In the genomic region with DNA sequence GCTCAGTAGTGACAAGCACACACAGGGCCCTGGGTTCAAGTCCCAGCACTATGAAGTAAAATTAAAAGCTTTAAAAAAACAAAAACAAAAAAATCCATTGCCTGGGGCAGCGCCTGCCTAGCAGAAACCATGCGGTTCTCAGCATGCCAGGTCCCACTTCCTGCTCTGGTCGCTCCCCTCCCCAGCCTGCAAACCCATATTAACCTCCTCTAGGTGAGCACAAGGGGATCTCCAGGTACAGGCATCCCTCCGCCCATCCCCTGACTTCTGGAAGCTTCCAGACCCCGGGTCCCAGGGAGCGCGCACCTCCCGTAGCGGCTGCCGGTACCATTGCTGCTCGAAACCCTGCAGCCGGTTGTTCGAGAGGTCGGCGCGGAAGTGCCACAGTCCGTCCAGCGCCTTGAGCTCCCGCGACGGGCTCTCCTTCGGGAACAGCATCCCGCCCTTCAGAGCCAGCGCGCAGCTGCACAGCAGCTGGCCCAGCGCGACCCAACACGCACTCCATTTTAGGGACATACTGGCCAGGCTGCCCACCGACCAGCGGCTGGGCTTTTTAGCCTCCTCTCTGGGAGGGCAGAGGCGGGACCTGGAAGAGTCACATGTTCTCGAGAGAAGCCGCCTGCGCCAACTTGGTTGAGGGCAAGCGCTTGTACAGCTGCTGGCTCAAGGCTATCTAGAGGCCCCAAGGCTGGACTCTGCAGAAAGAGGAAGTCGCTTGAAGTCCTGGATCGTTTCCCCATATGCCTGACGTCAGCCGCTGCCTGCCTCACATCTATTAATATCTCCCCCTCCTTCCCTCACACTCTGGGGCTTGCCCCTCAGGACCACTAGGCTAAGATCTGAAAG, we compare ENCODE assay signal across 8 mouse cellular contexts. TPM values are rescaled to one million over a fixed set of nuclear protein-coding genes. Genes with fewer than 3 reads are reported as not detected.
DNase-seq lines count a peak whose midpoint lies in the region; ATAC-seq lines count a peak whose summit lies in the region.

A gene (minus strand): TSS at position 749 of the 846 bp plus-strand sequence.

- H3K4me2 ChIP-seq in hindbrain, embryonic 13.5 days: peak within 1 kb of the TSS; percentile 72

- H3K9ac ChIP-seq in hindbrain, embryonic 13.5 days: peak within 1 kb of the TSS; percentile 79

- H3K9me3 ChIP-seq in hindbrain, embryonic 13.5 days: peaks cover 7% of the 10 kb centered on the region; the same call in 1 of the 2 replicates

- H3K4me1 ChIP-seq in hindbrain, embryonic 13.5 days (replicated peaks): peaks cover 18% of the 10 kb centered on the region

- DNase-seq in NIH3T3 (ENCODE audit: low read depth): peak; percentile 92
- peak; percentile 65 to 74 for DNase-seq in cerebellum, postnatal 25 days
- DNase-seq in frontal cortex, postnatal 25 days (ENCODE audit: low spot score in 2 of 2): peak; percentile 31 to 59
- peak; percentile 35 to 54 for DNase-seq in layer of hippocampus, postnatal 25 days (ENCODE audit: extremely low spot score in 1 of 2, low spot score in 1 of 2)
- peak; percentile 85 for DNase-seq in lung, postnatal 14 days
- DNase-seq in ovary, postnatal 36 days (ENCODE audit: low spot score): peak; percentile 86
- peak; percentile 67 for DNase-seq in thymus, postnatal 14 days

- H3K27me3 ChIP-seq in hindbrain, embryonic 13.5 days: no peaks in the 10 kb centered on the region

- no peaks in the 10 kb centered on the region for H3K36me3 ChIP-seq in hindbrain, embryonic 13.5 days

- H3K4me3 ChIP-seq in hindbrain, embryonic 13.5 days: peak within 1 kb of the TSS; percentile 53

- peak; percentile 84 for ATAC-seq in hindbrain, embryonic 13.5 days (ENCODE audit: low FRiP score)

- 2% methylated on average over 39 of the region's 39 CpGs for WGBS in hindbrain, embryonic 13.5 days

- peak within 1 kb of the TSS; percentile 25; the same call in 1 of the 2 replicates for H3K27ac ChIP-seq in hindbrain, embryonic 13.5 days

RNA-seq across cellular contexts. Expression of the gene that starts here (rescaled TPM):
- 28.9 and 31.9 TPM in 2 replicates for polyA plus RNA-seq in hindbrain, embryonic 13.5 days (2015; fragmentation: Nextera tagmentation; extraction: Ambion mirVana)
- total RNA-seq in layer of hippocampus, postnatal 25 days (2021): 10 to 100 TPM; 10.4 to 12.6 TPM

Comparison
In these comparisons a context has a peak if more than half of its experiments do, and no peak if none do; other contexts are left out.
1. Peak in every context shown above with its lines: DNase-seq, ATAC-seq, H3K4me3 ChIP-seq and H3K27ac ChIP-seq.